Mouse (Mus musculus) 416B (cell line): ENCODE data around the gene Slc35b2.

Source experiments
- DNase-seq: peaks from one replicate; pipeline ENCODE4 v3.0.0; 2011; ENCODE audit warnings: low read depth

Gene Slc35b2

DNA sequence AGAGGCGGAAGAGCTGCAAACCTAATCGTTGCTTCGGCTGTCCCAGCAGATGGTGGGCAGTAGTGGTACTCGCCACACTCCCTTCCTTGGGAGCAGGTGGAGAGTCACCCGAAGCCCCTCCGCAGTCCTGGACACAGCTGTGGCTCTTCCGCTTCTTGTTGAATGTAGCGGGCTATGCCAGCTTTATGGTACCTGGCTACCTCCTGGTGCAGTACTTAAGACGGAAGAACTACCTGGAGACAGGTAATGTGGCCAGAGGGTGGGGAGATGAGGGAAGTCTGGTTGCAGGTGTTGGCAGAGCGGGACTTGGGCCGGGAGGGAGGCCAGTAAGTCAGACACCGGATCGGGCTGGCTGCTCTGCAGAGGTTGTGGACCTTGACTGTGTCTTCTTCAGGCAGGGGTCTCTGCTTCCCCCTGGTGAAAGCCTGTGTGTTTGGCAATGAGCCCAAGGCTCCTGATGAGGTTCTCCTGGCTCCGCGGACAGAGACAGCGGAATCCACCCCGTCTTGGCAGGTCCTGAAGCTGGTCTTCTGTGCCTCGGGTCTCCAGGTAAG, 934 bp downstream of the Slc35b2 start:
- no peak for DNase-seq

GRCm38 (mm10) chr17:45565103-45565502, 1.4 kb downstream of the Slc35b2 start:
- no peak for DNase-seq

GRCm38 (mm10) chr17:45566031-45566359, 2.3 kb downstream of the Slc35b2 start:
- DNase-seq, result no peak

DNA sequence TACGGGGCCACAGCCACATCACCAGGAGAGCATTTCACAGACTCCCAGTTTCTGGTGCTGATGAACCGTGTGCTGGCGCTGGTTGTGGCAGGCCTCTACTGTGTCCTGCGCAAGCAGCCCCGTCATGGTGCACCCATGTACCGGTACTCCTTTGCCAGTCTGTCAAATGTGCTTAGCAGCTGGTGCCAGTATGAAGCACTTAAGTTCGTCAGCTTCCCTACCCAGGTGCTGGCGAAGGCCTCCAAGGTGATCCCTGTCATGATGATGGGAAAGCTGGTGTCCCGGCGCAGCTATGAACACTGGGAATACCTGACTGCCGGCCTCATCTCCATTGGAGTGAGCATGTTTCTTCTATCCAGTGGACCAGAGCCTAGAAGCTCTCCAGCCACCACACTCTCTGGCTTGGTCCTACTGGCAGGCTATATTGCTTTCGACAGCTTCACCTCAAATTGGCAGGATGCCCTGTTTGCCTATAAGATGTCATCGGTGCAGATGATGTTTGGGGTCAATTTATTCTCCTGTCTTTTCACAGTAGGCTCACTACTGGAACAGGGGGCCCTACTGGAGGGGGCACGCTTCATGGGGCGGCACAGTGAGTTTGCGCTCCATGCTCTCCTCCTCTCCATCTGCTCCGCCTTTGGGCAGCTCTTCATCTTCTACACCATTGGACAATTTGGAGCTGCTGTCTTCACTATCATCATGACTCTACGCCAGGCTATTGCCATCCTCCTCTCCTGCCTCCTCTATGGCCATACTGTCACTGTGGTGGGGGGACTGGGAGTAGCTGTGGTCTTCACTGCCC, 2.9 kb downstream of the Slc35b2 start:
- DNase-seq, result peak; percentile 65

DNA sequence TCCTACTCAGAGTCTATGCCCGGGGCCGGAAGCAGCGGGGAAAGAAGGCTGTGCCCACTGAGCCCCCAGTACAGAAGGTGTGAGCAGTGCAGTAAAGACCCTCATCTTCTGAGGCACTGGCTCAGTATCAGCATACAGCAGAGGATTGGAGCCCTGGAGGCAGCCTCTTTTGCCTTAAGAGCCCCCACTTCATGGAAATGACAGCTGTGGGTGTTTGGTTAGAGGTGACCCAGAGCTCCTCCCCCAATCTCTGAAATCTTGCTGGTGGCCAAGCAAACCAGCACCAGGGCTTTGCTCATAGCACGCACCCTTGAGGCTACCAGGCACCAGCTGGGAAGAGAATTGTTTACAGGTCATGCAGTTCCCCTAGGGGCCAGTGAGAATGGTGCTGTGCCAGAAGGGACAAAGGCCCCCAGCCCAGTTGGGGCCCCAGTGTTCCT, 3.5 kb downstream of the Slc35b2 start:
- DNase-seq, result peak; percentile 66

DNA sequence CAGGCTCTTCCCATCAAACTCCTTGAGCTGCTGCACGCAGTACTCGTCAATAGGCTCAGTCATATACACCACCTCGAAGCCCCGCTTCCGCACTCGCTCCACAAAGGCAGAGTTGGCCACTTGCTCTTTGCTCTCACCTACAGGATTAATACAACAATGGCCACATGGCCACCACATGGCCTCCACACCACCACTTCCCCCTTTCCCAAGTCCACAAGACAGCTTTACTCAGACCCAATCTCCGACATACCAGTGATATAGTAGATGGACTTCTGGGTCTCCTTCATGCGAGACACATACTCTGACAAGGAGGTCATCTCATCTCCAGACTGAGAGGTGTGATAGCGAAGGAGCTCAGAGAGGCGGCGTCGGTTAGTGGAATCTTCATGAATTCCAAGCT, 5.3 kb downstream of the Slc35b2 start:
- no peak for DNase-seq

GRCm38 (mm10) chr17:45569999-45570398, 6.3 kb downstream of the Slc35b2 start:
- DNase-seq, result no peak

- DNase-seq, result peak; percentile 85
These were observed 8.7 kb downstream of the Slc35b2 start for GRCm38 (mm10) chr17:45572103-45573086.

GRCm38 (mm10) chr17:45573087-45573779, 9.6 kb downstream of the Slc35b2 start, which contains the start of gene Hsp90ab1:
TSS of gene Hsp90ab1 (minus strand) at chr17:45573271.
- DNase-seq, result peak; percentile 98

DNA sequence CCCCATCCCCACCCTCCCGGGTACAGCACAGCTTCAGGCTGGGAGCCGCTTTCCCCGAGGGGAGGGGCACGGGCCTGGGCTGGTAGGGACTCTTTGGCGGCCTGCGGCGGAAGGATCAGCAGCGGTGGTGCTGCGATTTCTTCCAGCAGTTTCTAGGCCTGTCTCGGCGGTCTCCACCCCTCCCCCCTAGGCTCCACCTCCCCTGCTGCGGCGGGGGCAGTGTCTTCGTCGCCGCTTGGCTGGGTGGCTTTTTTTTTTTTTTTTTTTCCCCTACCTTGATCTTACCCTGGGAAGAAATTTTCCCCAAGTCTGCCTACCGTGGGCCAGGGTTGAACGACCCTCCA, 10.1 kb downstream of the Slc35b2 start:
- peak; percentile 97 for DNase-seq

DNA sequence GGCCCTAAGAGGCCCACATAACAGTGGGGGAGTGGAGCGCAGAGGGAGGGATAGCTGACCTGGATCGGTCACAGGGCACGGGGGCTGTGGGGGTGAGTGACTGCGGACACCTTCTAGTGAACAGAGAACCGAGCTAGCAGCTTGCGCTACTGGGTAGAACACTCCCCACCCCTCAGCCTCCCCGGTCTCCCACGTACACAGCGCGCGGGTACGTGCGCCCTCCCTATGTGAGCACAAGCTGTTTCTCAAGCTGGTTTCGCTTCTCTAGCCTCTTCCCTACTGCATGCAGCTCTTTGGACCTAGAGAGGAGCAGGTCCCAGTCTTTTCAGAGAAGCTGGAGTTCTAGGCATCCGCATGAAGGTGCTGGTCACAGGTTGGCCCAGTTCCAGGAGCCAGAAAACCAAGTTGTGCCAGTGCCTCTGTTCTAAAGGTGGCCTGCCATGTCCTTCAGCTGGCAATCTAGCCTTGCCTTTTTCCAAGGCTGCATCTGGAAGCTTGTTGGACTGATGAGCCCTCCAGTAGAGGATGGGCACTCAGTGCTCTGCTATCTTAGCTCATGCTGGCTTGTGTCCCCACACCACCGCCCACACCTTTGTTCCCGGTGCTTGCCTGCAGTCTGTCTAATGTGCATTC, 10.6 kb downstream of the Slc35b2 start:
- peak; percentile 78 for DNase-seq

GRCm38 (mm10) chr17:45575123-45575897, 11.6 kb downstream of the Slc35b2 start:
- no peak for DNase-seq

GRCm38 (mm10) chr17:45578242-45578641, 14.6 kb downstream of the Slc35b2 start:
- DNase-seq, result no peak

GRCm38 (mm10) chr17:45578843-45579242, 15.2 kb downstream of the Slc35b2 start:
- DNase-seq, result peak; percentile 71

DNA sequence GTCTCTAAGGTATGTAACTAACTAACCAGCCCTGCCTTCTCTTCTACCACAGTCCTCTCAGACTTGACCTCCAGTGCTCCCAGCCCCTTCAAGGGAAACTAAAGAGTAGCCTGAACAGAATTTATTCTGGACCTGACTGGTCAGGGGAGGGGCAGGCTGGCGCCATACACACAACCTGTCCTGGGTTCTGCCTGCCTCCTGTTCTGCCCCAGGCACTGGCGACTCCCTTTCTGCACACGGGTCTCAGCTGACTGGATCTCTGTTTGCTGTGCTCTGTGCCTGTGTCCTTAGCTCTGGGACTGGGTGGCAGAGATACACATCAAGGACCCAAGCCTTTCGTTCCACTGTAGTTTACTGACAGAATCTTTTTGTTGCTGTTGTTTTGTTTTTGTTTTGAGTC, 15.9 kb downstream of the Slc35b2 start:
- DNase-seq, result no peak

DNA sequence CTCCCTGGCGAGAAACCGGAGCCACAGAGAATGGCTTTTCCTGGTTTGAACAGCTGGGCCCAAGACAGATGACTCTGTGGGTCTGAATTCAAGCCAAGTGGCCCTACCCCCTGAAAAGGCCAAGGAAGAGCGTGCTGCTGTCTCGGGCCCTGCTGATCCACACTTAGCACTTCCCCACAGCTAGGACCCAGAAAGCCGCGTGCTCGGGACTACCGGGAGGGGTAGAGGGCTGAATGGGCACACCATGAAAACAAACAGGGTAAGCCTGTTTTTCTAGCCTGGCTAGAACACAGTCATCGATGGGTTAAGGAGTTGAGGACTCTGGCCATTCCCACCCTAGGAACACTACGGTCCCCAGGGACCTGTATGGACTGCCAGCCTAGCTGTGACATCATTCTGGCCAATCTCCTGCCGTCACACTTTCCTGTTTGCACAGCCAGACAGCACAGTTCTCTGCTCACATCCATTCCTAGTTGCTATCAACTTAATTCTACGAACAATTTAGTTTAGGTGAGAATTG, 17.3 kb downstream of the Slc35b2 start:
- DNase-seq, result peak; percentile 83

DNA sequence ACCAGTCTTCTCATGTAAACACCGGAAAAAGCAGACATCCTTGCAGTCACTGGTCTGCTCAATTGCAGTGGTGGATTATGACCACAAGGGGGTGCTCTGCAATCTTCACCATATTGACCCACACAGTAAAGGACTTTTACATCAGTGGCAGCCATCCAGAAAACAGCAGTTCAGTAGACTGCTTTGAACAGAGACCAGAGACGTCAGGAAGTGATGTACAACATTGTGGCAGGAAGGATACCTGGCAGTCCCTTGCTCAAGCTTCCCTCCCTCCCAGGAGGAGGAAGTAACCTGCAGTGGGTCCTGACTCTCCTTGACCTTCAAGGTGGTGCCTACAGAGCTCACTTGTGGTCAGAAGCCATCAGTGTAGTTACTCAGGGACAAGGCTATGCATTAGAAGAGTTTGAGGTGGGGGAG, 17.9 kb downstream of the Slc35b2 start:
- peak; percentile 93 for DNase-seq

DNA sequence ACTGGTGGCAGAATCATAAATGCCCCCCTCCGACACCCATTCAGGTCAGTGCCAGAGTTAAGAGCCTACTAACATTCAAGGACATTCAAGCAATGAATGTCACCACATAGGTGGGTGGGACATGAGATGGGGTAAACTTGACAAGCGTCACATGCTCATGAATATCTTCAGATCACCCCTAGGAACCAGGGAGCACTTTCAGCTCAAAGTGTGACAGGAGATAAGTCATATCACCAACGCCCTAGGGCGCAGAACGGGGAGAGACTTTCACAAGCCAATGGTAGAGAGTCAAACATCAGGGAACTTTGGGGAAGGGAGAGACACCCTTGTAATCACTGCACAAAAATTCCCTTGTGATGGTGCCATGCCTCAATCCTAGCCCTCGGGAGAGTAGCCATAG, 18.5 kb downstream of the Slc35b2 start:
- no peak for DNase-seq

GRCm38 (mm10) chr17:45582715-45583355, 19.2 kb downstream of the Slc35b2 start:
- DNase-seq, result peak; percentile 68
